Mouse (Mus musculus) adrenal gland (tissue): Measurements from ENCODE around the gene Ndufb3.
"Not testable (repeated sequence)": the region's sequence is repeated elsewhere in the genome, so short reads cannot be mapped to it uniquely, and the experiment has no call there.

Source experiments
- intact Hi-C: fragments of 180-260 bp; cut with DNase I; formaldehyde crosslinking; loops from one replicate; pipeline ENCODE4 v1.15.1; 2025
- long read RNA-seq, 2 experiments: library from polyadenylated mRNA; unstranded; transcript quantifications; one replicate each; pipeline ENCODE4 v2.0.0; 2020; ENCODE audit warnings: borderline replicate concordance in 1 of 2; ENCODE audit not compliant: insufficient replicate concordance in 1 of 2

The Ndufb3 gene
- long read RNA-seq, experiment 1, transcript Ndufb3-201 (3 exons, 763 nt) = major isoform, 92 of 93 reads
- long read RNA-seq, experiment 1, partial matches to known transcripts = 0 of 93 reads
- long read RNA-seq, experiment 1, other reads (novel, unspliced or antisense) = 1 of 93 reads
- long read RNA-seq, experiment 2, transcript Ndufb3-201 (3 exons, 763 nt) = major isoform, 108 of 113 reads
- long read RNA-seq, experiment 2, partial matches to known transcripts = 1 of 113 reads
- long read RNA-seq, experiment 2, other reads (novel, unspliced or antisense) = 4 of 113 reads

DNA sequence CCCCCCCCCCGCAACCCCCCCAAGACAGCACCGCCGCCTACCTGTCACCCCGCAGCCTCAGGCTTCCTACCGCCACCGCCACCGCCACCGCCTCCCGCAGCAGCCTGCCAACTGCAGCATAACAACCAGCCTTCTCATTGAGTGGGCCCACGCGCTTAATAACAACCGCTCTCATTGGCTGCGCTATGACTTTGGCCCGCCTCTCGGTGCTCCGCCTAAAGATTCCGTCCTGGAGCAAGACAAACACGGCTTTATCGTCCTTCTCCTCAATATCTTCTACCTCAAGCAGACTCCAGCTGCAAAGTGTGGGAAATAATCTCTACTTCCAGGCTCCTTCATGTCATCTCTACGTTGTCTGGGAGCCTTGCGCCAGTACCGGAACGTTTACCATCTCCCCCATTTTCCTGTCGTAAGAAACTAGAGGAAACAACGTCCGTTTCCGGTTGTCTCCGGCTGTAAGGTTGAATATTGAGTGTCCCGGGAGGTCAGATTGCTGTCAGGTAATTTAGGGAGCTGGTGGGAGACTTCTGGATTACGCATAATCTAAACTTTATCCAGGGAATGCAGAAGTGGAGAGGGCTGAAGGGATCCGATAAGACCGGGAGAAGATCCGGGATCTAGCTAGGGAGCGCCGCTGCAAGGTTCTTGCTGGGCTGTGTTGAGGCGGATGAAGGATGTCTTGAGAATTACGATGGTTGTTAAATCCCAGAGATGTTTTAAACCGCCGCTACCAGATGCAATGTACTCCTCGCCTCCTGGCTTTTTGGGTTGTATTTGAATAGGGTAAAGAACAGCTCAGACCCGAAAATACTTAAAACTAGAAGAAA lies at the start of gene Ndufb3, which contains the start of gene Fam126b:
Ndufb3 (plus strand) TSS at position 214 of the 827 bp plus-strand sequence.
Fam126b (minus strand) TSS at position 153 of the 827 bp plus-strand sequence.
- intact Hi-C loops = no loop called here

DNA sequence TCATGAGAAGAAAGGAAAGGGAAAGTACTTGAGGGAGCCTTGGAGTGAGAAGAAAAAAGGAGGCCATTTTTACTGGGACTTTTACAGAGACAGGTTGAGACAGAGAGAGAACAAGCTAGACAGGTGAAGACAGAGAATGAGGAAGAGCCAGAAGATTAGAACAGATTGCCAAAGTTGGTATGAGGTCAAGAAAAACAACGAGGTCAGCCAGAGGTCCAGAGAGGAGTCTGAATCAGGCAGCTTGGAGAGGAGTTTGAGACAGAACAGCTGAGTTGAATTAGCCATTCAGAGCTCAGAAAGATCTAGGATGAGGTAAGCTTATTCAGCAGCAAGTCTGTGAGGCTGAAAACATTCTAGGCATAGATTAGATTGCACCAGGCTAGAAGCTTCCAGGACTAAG lies 44.8 kb upstream of the Ndufb3 start:
- intact Hi-C loops = no loop called here

DNA sequence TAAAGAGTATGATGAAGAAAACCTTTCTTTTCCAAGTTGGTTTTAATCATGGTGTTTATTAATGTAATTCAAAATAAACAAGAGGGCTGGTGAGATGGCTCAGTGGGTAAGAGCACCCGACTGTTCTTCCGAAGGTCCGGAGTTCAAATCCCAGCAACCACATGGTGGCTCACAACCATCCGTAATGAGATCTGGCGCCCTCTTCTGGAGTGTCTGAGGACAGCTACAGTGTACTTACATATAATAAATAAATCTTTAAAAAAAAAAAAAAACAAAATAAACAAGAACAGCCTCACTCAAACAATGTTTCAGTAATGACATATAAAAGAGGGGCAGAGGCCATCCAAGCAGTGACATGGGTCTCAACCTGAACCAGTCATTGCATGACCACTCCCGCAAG lies 25.8 kb upstream of the Ndufb3 start:
- intact Hi-C loops = not testable (repeated sequence)

- intact Hi-C loops = no loop called here
These were observed 23.7 kb upstream of the Ndufb3 start for GRCm38 (mm10) chr1:58562455-58562854.

- intact Hi-C loops = loop anchor here (2.0 kb wide), 1 partner anchor 112 kb away; no protein-coding TSS in a partner anchor
These were observed 21.2 kb upstream of the Ndufb3 start for GRCm38 (mm10) chr1:58564981-58565380.

DNA sequence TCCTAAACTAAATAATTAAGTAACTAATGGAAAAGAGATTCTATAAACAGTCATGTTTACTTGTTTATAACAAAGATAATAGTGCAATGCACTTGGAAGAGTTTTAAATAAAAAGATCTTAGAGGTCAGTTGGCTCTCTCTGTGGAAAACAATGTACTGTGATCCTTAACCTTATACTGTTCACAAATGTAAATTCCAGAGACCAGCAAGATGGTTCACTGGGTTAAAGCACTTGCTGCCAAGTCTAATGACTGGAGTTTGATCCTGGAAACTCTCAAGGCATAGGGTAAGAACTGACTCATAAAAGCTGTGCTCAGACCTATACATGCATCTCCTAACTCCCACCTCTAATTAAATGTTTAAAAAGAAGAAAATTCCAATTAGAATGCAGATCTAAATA lies 19.6 kb upstream of the Ndufb3 start:
- intact Hi-C loops = no loop called here

DNA sequence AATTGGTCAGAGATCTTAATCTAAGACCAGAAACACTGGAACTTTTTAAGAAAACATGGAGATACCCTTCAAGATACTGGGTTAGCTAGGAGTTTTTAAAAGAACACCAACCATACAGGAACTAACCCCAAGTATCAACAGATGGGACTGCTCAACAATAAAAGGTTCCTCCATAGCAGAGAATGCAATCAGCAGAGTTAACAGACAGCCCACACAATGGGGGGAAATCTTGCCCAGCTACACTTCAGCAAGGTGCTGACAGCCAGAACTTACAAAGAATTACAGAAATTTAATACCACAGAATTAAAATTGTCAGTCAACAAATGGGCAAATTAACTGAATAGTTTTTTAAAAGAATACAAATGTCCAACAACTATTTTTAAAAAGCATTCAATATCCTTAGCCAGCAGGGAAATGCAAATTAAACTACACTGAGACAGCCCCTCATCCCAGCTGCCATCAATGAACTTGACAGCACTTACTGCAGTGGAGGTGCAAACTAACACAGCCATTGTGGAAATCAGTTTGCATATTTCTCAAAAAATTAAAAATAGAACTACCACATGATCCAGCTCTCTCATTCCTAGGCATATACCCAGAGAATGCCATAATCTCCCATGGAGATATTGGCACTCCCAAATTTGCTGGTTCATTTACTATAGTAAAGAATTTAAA lies 17.6 kb upstream of the Ndufb3 start:
- intact Hi-C loops = no loop called here

DNA sequence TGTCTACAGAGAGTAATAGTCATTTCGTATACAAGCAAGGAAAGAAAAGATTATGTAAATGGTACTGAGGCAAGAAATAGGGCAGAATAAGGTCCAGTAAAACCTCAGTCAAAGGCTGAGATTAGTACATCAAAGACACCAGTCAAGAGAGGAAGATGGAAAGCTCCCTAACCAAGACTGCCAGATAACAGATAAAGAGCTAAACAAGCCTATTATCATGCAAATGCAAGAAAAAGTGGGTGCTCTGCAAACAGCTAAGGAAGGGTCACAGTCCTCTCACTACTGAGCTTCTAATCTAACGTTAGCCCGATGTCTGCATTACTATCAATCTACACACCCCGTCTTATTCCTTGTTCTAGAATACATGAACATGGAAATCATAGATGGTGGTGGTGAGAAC lies 15.7 kb upstream of the Ndufb3 start:
- intact Hi-C loops = no loop called here

- intact Hi-C loops = no loop called here
These were observed 7.0 kb upstream of the Ndufb3 start for GRCm38 (mm10) chr1:58579179-58579578.

GRCm38 (mm10) chr1:58582611-58583010 lies 3.6 kb upstream of the Ndufb3 start:
- intact Hi-C loops = no loop called here

- intact Hi-C loops = no loop called here
These were observed 1.9 kb upstream of the Ndufb3 start for GRCm38 (mm10) chr1:58584271-58584670.

- intact Hi-C loops = no loop called here
These were observed 612 bp upstream of the Ndufb3 start for GRCm38 (mm10) chr1:58585373-58586170.

DNA sequence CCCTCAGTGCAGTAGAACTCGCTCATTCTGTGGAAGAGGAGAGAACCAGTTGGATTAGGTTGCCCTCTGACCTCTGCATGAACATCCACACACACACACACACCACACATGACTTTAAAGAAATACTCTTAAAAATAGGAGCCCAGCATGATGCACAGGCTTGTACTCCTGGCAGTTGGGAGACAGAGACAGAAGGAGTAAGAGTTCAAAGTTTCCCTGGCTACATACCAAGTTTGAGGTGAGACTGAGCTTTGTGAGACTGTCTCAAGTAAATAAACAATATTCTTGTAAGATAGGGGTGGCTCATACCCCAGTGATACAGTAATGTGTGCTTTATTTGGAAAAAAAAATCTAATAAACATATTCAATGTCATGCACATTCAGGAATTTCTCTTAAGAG lies 1.3 kb downstream of the Ndufb3 start:
- intact Hi-C loops = no loop called here

DNA sequence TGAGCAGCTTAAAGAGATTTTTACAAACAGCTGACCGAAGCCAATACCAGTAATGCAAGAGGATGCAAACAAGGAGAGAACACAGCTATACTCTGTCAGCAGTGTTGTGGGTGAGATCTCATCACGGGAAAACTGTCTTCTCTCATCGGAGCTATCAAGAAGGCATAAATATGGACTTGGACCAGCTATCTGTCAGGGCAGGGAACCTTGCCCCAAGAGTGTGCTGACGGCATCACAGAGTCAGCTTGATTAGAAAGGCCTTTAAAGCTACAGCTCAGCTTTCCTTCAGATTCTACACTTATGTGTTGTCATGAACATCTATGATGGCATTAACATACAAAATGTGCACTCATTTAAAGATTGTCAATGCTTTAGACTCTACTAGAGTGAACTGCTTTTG lies 16.5 kb downstream of the Ndufb3 start:
- intact Hi-C loops = no loop called here

DNA sequence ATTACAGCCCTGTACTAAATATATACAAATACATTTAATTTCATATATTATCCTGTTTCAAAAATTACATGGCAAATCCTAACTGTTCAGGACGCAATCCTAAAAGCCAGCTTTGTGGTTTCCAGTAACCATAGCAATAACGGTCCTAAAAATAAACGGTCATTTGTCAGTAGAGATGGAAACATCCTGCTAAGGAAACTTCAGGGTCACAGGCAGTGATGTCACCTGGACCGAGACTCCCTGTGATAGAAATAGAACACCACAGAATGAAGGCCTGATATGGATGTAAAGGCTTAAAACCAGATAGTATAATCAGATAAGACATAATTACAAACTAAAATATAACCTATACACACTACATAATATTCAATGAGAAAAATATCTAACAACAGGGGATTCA lies 17.6 kb downstream of the Ndufb3 start:
- intact Hi-C loops = no loop called here

DNA sequence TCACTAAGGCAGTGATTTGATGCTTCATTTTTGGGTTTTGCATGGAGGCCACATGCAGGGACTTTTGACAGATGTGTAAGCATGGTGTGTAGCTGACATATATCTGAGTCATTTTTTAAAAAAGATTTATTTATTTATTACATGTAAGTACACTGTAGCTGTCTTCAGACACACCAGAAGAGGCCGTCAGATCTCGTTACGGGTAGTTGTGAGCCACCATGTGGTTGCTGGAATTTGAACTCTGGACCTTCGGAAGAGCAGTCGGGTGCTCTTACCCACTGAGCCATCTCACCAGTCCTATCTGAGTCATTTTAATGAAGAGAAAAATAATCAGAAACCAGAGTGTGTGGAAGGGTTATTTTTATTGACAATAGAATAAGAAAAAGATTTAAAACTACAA lies 23.4 kb downstream of the Ndufb3 start:
- intact Hi-C loops = not testable (repeated sequence)

DNA sequence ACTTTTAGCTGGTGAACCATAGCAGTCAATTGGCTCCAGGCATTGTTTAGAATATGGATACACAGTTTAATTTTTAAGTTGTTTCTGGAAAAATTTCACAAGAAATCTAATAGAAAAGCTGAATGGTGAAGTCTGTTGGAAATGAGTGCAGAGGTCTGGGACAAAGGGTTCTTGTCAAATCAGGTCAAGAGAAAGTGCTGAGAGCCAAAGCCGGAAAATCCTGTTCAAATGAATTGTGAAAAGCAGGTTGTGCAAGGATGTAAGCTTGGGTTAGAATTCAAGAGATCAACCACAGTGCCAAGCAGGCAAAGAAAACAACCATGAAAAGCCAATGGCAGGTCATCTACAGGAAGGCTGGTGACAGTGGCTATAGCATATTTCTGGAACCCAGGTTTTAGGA lies 24.0 kb downstream of the Ndufb3 start:
- intact Hi-C loops = no loop called here

DNA sequence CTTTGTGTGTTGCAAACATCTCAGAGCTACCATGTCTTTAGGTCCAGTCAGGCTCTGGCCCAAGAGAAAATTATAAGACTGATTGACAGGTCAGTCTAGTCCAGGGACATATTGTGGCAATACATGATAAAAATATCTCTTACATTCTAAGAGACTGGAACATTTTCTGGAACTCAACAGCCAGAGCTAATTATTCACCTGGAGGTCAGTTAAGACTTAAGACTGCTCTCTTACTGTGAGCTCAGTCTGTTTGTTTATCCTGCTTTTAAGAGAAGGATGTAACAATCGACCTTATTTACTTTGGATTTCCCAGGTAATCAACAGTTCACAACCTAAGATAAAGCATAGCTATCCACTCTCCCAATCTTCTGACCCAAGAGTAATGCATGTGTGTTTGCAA lies 24.4 kb downstream of the Ndufb3 start:
- intact Hi-C loops = no loop called here

DNA sequence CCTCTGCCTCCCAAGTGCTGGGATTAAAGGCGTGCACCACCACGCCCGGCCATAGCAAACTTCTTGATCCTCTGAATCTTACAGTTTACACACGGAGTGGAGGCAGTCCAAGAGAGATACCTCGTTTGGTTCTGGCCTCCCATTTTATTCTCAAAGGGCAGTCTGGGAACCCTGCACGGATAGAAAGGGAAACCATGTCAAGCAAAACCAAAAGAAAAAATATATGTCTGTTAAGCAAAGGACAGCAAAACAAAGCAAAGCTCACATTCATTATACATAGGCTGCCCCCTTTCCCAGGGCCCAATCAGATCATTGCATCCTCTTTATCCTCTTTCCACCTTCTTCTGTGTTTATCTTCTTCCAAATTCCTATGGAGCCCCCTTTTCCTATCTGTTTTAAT lies 27.6 kb downstream of the Ndufb3 start:
- intact Hi-C loops = no loop called here

- intact Hi-C loops = no loop called here
These were observed 28.2 kb downstream of the Ndufb3 start for GRCm38 (mm10) chr1:58614424-58614823.

- intact Hi-C loops = no loop called here
These were observed 29.0 kb downstream of the Ndufb3 start for GRCm38 (mm10) chr1:58615146-58615545.
